Mouse (Mus musculus): ENCODE measurements around the gene 1700113H08Rik. TPM values are rescaled to one million over a fixed set of nuclear protein-coding genes. Genes with fewer than 3 reads are reported as not detected.

The 1700113H08Rik gene
- total RNA-seq, 2 experiments from 2014 or later: not detected

- intact Hi-C loops (cut with DNase I): no loop called here
Measured at GRCm38 (mm10) chr10:87151050-87151449, 93.2 kb downstream of the 1700113H08Rik start.

GRCm38 (mm10) chr10:87153731-87154505 is 96.1 kb downstream of the 1700113H08Rik start:
- DNase-seq (ENCODE audit: extremely low spot score in 1 of 2, low spot score in 2 of 2): no peak
- intact Hi-C loops (cut with DNase I): no loop called here

More at GRCm38 (mm10) chr10:87151050-87151449, 93.2 kb downstream of the 1700113H08Rik start:
- no peak for DNase-seq (ENCODE audit: extremely low spot score in 1 of 2, low spot score in 2 of 2)

- intact Hi-C loops (cut with DNase I): no loop called here
Measured at GRCm38 (mm10) chr10:87159781-87160180, 101.9 kb downstream of the 1700113H08Rik start.

GRCm38 (mm10) chr10:87196123-87196756 is 138.4 kb downstream of the 1700113H08Rik start:
- intact Hi-C loops (cut with DNase I): no loop called here

More at GRCm38 (mm10) chr10:87159781-87160180, 101.9 kb downstream of the 1700113H08Rik start:
- DNase-seq (ENCODE audit: extremely low spot score in 1 of 2, low spot score in 2 of 2): no peak

GRCm38 (mm10) chr10:87198720-87199119 is 140.9 kb downstream of the 1700113H08Rik start:
- intact Hi-C loops (cut with DNase I): no loop called here
- DNase-seq (ENCODE audit: extremely low spot score in 1 of 2, low spot score in 2 of 2): no peak

More at GRCm38 (mm10) chr10:87196123-87196756, 138.4 kb downstream of the 1700113H08Rik start:
- DNase-seq (ENCODE audit: extremely low spot score in 1 of 2, low spot score in 2 of 2): no peak

- intact Hi-C loops (cut with DNase I): no loop called here
- no peak for DNase-seq (ENCODE audit: extremely low spot score in 1 of 2, low spot score in 2 of 2)
Measured at GRCm38 (mm10) chr10:87209466-87209865, 151.6 kb downstream of the 1700113H08Rik start.

- no peak for DNase-seq (ENCODE audit: extremely low spot score in 1 of 2, low spot score in 2 of 2)
- intact Hi-C loops (cut with DNase I): loop anchor here (5.0 kb wide), 1 partner anchor 281 kb away; the partner anchor contains the start of gene Ascl1
Measured at GRCm38 (mm10) chr10:87211046-87211445, 153.2 kb downstream of the 1700113H08Rik start.

GRCm38 (mm10) chr10:87212854-87213253 is 155.0 kb downstream of the 1700113H08Rik start:
- intact Hi-C loops (cut with DNase I): loop anchor here (5.0 kb wide), 1 partner anchor 279 kb away; the partner anchor contains the start of gene Ascl1
- no peak for DNase-seq (ENCODE audit: extremely low spot score in 1 of 2, low spot score in 2 of 2)

GRCm38 (mm10) chr10:87230071-87230910 is 172.4 kb downstream of the 1700113H08Rik start:
- no peak for DNase-seq (ENCODE audit: extremely low spot score in 1 of 2, low spot score in 2 of 2)
- intact Hi-C loops (cut with DNase I): no loop called here

GRCm38 (mm10) chr10:87239332-87240008 is 181.6 kb downstream of the 1700113H08Rik start:
- intact Hi-C loops (cut with DNase I): no loop called here
- DNase-seq (ENCODE audit: extremely low spot score in 1 of 2, low spot score in 2 of 2): no peak

GRCm38 (mm10) chr10:87271724-87272123 is 213.9 kb downstream of the 1700113H08Rik start:
- intact Hi-C loops (cut with DNase I): no loop called here
- no peak for DNase-seq (ENCODE audit: extremely low spot score in 1 of 2, low spot score in 2 of 2)

- DNase-seq (ENCODE audit: extremely low spot score in 1 of 2, low spot score in 2 of 2): no peak
- intact Hi-C loops (cut with DNase I): no loop called here
Measured at GRCm38 (mm10) chr10:87272133-87272622, 214.3 kb downstream of the 1700113H08Rik start.

- no peak for DNase-seq (ENCODE audit: extremely low spot score in 1 of 2, low spot score in 2 of 2)
- intact Hi-C loops (cut with DNase I): no loop called here
Measured at GRCm38 (mm10) chr10:87275075-87275474, 217.2 kb downstream of the 1700113H08Rik start.

Other genes starting within 250 kb of the 1700113H08Rik start
- gene Stab2, start 50.0 kb upstream of the 1700113H08Rik start, total RNA-seq (2021): under 1 TPM; 0.45 to 0.73 TPM

All from left cerebral cortex, postnatal 10 days (tissue).